Mouse (Mus musculus) heart, embryonic 13.5 days (tissue): Measurements from ENCODE around the gene D230025D16Rik. TPM values are rescaled to one million over a fixed set of nuclear protein-coding genes. Genes with fewer than 3 reads are reported as not detected.

ENCODE experiments used
- ATAC-seq: fragments of 200-750 bp; cut with Nextera tagmentation; 2 replicates; pipeline ENCODE4 v1.8.0; 2017; ENCODE audit warnings: moderate TSS enrichment; ENCODE audit not compliant: insufficient number of reproducible peaks, low FRiP score, low TSS enrichment; ENCODE audit errors: extremely low read depth
- H3K27ac ChIP-seq: fragments of 300-500 bp; sonication (generic); replicated peaks from 2 replicates; pipeline ENCODE4 v1.5.1; 2015; ENCODE audit warnings: moderate library complexity, mild to moderate bottlenecking, inconsistent platforms
- H3K27me3 ChIP-seq: fragments of 300-500 bp; sonication (generic); replicated peaks from 2 replicates; pipeline ENCODE4 v1.6.1; 2015; ENCODE audit warnings: mild to moderate bottlenecking, inconsistent platforms
- H3K36me3 ChIP-seq: fragments of 300-500 bp; sonication (generic); 2 replicates; pipeline ENCODE4 v1.6.1; 2015; ENCODE audit warnings: mild to moderate bottlenecking, inconsistent platforms
- H3K4me1 ChIP-seq: fragments of 300-500 bp; sonication (generic); 2 replicates; pipeline ENCODE4 v1.6.1; 2015; ENCODE audit warnings: inconsistent platforms
- H3K4me2 ChIP-seq: fragments of 300-500 bp; sonication (generic); 2 replicates; pipeline ENCODE4 v1.6.1; 2015; ENCODE audit warnings: inconsistent platforms, mild to moderate bottlenecking, moderate library complexity
- H3K4me3 ChIP-seq: fragments of 300-500 bp; sonication (generic); 2 replicates; pipeline ENCODE4 v1.5.1; 2015; ENCODE audit warnings: moderate library complexity, mild to moderate bottlenecking, inconsistent platforms
- H3K9ac ChIP-seq: fragments of 300-500 bp; sonication (generic); 2 replicates; pipeline ENCODE4 v1.6.1; 2015; ENCODE audit warnings: inconsistent platforms, mild to moderate bottlenecking, moderate library complexity
- H3K9me3 ChIP-seq: fragments of 300-500 bp; sonication (generic); 2 replicates; pipeline ENCODE4 v1.6.1; 2016; ENCODE audit warnings: inconsistent platforms
- WGBS: fragments of 180-500 bp; shearing (Covaris S2); methylation state at CpG from one replicate; pipeline ENCODE4 v1.1.7; 2015; ENCODE audit warnings: mixed read lengths; 5-methylcytosine and 5-hydroxymethylcytosine counted together
- polyA plus RNA-seq: library from polyadenylated mRNA; unstranded; fragments of >200 nt; fragmentation: Nextera tagmentation; extraction: Ambion mirVana; gene quantifications from 2 replicates; pipeline ENCODE4 v1.2.1, GENCODE M21; 2015

D230025D16Rik gene
- polyA plus RNA-seq, 1 experiment from 2014 or later = 17.3 TPM

GRCm38 (mm10) chr8:105261326-105261980 is 36.5 kb downstream of the D230025D16Rik start:
- H3K27me3 ChIP-seq = peaks cover 82% of the 10 kb centered on the region
- WGBS = 78% methylated on average over 12 of the region's 12 CpGs
- ATAC-seq = no peak

GRCm38 (mm10) chr8:105263244-105263912 is 38.4 kb downstream of the D230025D16Rik start:
- peak overlapping the region; percentile 88; the same call in 1 of the 2 replicates for H3K9ac ChIP-seq
- no peak for ATAC-seq

More at GRCm38 (mm10) chr8:105261326-105261980, 36.5 kb downstream of the D230025D16Rik start:
- no peak overlapping the region for H3K4me3 ChIP-seq
- no peak overlapping the region for H3K4me2 ChIP-seq
- no peak overlapping the region for H3K27ac ChIP-seq
- peaks cover 33% of the 10 kb centered on the region for H3K4me1 ChIP-seq
- no peak overlapping the region for H3K9ac ChIP-seq
- no peaks in the 10 kb centered on the region for H3K36me3 ChIP-seq
- 0 out of 2 replicates have a peak, but pooled peaks cover 5% of the 10 kb centered on the region for H3K9me3 ChIP-seq

GRCm38 (mm10) chr8:105264024-105264982 is 39.4 kb downstream of the D230025D16Rik start, which contains the start of the genes Tradd and Fbxl8:
Tradd (minus strand) TSS chr8:105264609.
Fbxl8 (plus strand) TSS chr8:105264648.
- H3K27me3 ChIP-seq = peaks cover 85% of the 10 kb centered on the region
- H3K36me3 ChIP-seq = no peaks in the 10 kb centered on the region
- peak within 1 kb of the TSS; percentile 84 for H3K4me3 ChIP-seq
- 0 out of 2 replicates have a peak, but pooled peaks cover 6% of the 10 kb centered on the region for H3K9me3 ChIP-seq
- peak within 1 kb of the TSS; percentile 96 for H3K4me2 ChIP-seq
- peak within 1 kb of the TSS; percentile 88 for H3K9ac ChIP-seq
- peaks cover 39% of the 10 kb centered on the region for H3K4me1 ChIP-seq
- ATAC-seq = 0 out of 2 replicates have a peak, but pooled peaks have one; percentile 30
- no peak within 1 kb of the TSS for H3K27ac ChIP-seq
- 1% methylated on average over 54 of the region's 54 CpGs for WGBS

More at GRCm38 (mm10) chr8:105263244-105263912, 38.4 kb downstream of the D230025D16Rik start:
- peaks cover 39% of the 10 kb centered on the region for H3K4me1 ChIP-seq
- H3K4me2 ChIP-seq = peak overlapping the region; percentile 96
- H3K27me3 ChIP-seq = peaks cover 85% of the 10 kb centered on the region
- H3K9me3 ChIP-seq = 0 out of 2 replicates have a peak, but pooled peaks cover 6% of the 10 kb centered on the region
- H3K4me3 ChIP-seq = peak overlapping the region; percentile 84
- no peaks in the 10 kb centered on the region for H3K36me3 ChIP-seq
- WGBS = 40% methylated on average over 16 of the region's 16 CpGs
- no peak overlapping the region for H3K27ac ChIP-seq

GRCm38 (mm10) chr8:105265128-105265527 is 40.2 kb downstream of the D230025D16Rik start:
- Histone ChIP-seq H3K4me3 (peak overlapping the region; percentile 84), H3K36me3 (no peaks in the 10 kb centered on the region), H3K4me1 (peaks cover 38% of the 10 kb centered on the region), H3K27me3 (peaks cover 85% of the 10 kb centered on the region), H3K9me3 (0 out of 2 replicates have a peak, but pooled peaks cover 6% of the 10 kb centered on the region), H3K9ac (peak overlapping the region; percentile 88), H3K27ac (no peak overlapping the region), H3K4me2 (peak overlapping the region; percentile 96)
- WGBS = 15% methylated on average over 10 of the region's 10 CpGs
- ATAC-seq = no peak

GRCm38 (mm10) chr8:105266775-105267174 is 41.8 kb downstream of the D230025D16Rik start:
- H3K4me2 ChIP-seq = no peak overlapping the region
- 0 out of 2 replicates have a peak, but pooled peaks cover 6% of the 10 kb centered on the region for H3K9me3 ChIP-seq
- ATAC-seq = no peak
- peaks cover 45% of the 10 kb centered on the region for H3K4me1 ChIP-seq
- H3K9ac ChIP-seq = no peak overlapping the region
- H3K27me3 ChIP-seq = peaks cover 85% of the 10 kb centered on the region
- no peak overlapping the region for H3K4me3 ChIP-seq
- H3K36me3 ChIP-seq = no peaks in the 10 kb centered on the region
- WGBS = 39% methylated on average over 13 of the region's 13 CpGs
- H3K27ac ChIP-seq = no peak overlapping the region

- Histone ChIP-seq H3K27ac (no peak overlapping the region), H3K36me3 (no peaks in the 10 kb centered on the region), H3K4me3 (peak overlapping the region; percentile 60), H3K27me3 (peaks cover 90% of the 10 kb centered on the region), H3K9me3 (0 out of 2 replicates have a peak, but pooled peaks cover 6% of the 10 kb centered on the region), H3K9ac (peak overlapping the region; percentile 74), H3K4me2 (peak overlapping the region; percentile 96), H3K4me1 (peaks cover 45% of the 10 kb centered on the region)
- ATAC-seq = 0 out of 2 replicates have a peak, but pooled peaks have one; percentile 22
- under 1% methylated on average over 65 of the region's 65 CpGs for WGBS
Measured at GRCm38 (mm10) chr8:105268342-105269074, 43.6 kb downstream of the D230025D16Rik start.

- H3K4me3 ChIP-seq = peak overlapping the region; percentile 60
- no peaks in the 10 kb centered on the region for H3K36me3 ChIP-seq
- peak overlapping the region; percentile 96 for H3K4me2 ChIP-seq
- H3K9ac ChIP-seq = peak overlapping the region; percentile 74
- 0 out of 2 replicates have a peak, but pooled peaks cover 6% of the 10 kb centered on the region for H3K9me3 ChIP-seq
- 4% methylated on average over 10 of the region's 10 CpGs for WGBS
- H3K27me3 ChIP-seq = peaks cover 90% of the 10 kb centered on the region
- H3K4me1 ChIP-seq = peaks cover 41% of the 10 kb centered on the region
- ATAC-seq = no peak
- no peak overlapping the region for H3K27ac ChIP-seq
Measured at GRCm38 (mm10) chr8:105269075-105269458, 44.1 kb downstream of the D230025D16Rik start.

GRCm38 (mm10) chr8:105269461-105269947 is 44.6 kb downstream of the D230025D16Rik start, which contains the start of gene Hsf4:
Hsf4 (plus strand) TSS chr8:105269801.
- Histone ChIP-seq H3K27me3 (peaks cover 93% of the 10 kb centered on the region), H3K9me3 (0 out of 2 replicates have a peak, but pooled peaks cover 6% of the 10 kb centered on the region), H3K4me3 (peak within 1 kb of the TSS; percentile 60), H3K27ac (no peak within 1 kb of the TSS), H3K36me3 (no peaks in the 10 kb centered on the region), H3K9ac (peak within 1 kb of the TSS; percentile 74), H3K4me2 (peak within 1 kb of the TSS; percentile 96), H3K4me1 (peaks cover 40% of the 10 kb centered on the region)
- under 1% methylated on average over 42 of the region's 42 CpGs for WGBS
- ATAC-seq = no peak

- whole genome bisulfite sequencing = 6% methylated on average over 39 of the region's 39 CpGs
- Histone ChIP-seq H3K4me2 (peak overlapping the region; percentile 96), H3K4me1 (peaks cover 34% of the 10 kb centered on the region), H3K36me3 (no peaks in the 10 kb centered on the region), H3K27ac (no peak overlapping the region), H3K27me3 (peaks cover 99% of the 10 kb centered on the region), H3K4me3 (peak overlapping the region; percentile 60), H3K9me3 (0 out of 2 replicates have a peak, but pooled peaks cover 6% of the 10 kb centered on the region), H3K9ac (peak overlapping the region; percentile 74; the same call in 1 of the 2 replicates)
- ATAC-seq = no peak
Measured at GRCm38 (mm10) chr8:105270101-105270915, 45.4 kb downstream of the D230025D16Rik start.
